Mouse (Mus musculus) heart, adult 2 months (tissue): Measurements from ENCODE around the gene Clip2.

Source experiments
- CTCF ChIP-seq: fragments of 200-600 bp; IDR thresholded peaks from 2 replicates; pipeline ENCODE4 v1.8.1; 2022; ENCODE audit warnings: antibody characterized with exemption, mild to moderate bottlenecking, moderate library complexity
- POLR2A ChIP-seq: fragments of 200-500 bp; IDR thresholded peaks from 2 replicates; pipeline ENCODE4 v1.6.1; 2011; ENCODE audit warnings: mild to moderate bottlenecking, low read depth, low read length, control low read depth; ENCODE audit not compliant: insufficient read depth

DNA sequence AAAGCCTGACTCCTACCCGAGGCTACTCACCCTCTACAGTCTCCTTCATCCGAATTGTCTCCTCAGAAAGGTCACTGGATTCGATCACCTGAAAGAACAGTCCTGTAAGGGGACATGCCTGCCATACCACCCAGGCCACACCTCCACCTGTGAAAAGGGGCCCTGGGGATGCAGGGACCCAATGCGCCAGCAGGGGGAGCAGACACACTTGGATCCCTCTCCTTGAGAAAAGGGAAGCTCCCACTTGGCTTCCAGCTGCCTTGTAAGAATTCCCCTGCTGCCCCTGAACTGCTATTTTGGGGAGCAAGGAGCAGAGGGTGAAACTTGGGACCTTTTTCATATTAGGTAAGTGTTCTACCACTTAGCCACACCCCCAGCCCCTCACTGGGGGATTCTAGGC lies 52.2 kb downstream of the Clip2 start:
- TF ChIP-seq POLR2A (no peak), CTCF (peak; percentile 83)
